Mouse (Mus musculus) G1E (cell line): ENCODE results near the gene Fndc3b.

Experiments used
- CTCF ChIP-seq: IDR thresholded peaks from 2 replicates; pipeline ENCODE4 v1.5.1; 2012; ENCODE audit warnings: low read depth, low read length, inconsistent platforms, mixed read lengths
- GATA1 ChIP-seq: IDR thresholded peaks from 2 replicates; pipeline ENCODE4 v1.6.1; 2012; ENCODE audit warnings: borderline replicate concordance, low read length, inconsistent platforms, mixed read lengths
- GATA2 ChIP-seq: IDR thresholded peaks from 2 replicates; pipeline ENCODE4 v1.6.1; 2012; ENCODE audit warnings: low read depth, low read length, inconsistent platforms, borderline replicate concordance
- POLR2AphosphoS5 ChIP-seq: IDR thresholded peaks from 2 replicates; pipeline ENCODE4 v1.6.1; 2012; ENCODE audit warnings: low read depth, low read length, inconsistent platforms; ENCODE audit not compliant: insufficient replicate concordance
- TAL1 ChIP-seq: conservative IDR thresholded peaks from 2 replicates; pipeline ENCODE4 v1.6.1; 2012; ENCODE audit warnings: low read depth, low read length, inconsistent platforms, mixed read lengths

DNA sequence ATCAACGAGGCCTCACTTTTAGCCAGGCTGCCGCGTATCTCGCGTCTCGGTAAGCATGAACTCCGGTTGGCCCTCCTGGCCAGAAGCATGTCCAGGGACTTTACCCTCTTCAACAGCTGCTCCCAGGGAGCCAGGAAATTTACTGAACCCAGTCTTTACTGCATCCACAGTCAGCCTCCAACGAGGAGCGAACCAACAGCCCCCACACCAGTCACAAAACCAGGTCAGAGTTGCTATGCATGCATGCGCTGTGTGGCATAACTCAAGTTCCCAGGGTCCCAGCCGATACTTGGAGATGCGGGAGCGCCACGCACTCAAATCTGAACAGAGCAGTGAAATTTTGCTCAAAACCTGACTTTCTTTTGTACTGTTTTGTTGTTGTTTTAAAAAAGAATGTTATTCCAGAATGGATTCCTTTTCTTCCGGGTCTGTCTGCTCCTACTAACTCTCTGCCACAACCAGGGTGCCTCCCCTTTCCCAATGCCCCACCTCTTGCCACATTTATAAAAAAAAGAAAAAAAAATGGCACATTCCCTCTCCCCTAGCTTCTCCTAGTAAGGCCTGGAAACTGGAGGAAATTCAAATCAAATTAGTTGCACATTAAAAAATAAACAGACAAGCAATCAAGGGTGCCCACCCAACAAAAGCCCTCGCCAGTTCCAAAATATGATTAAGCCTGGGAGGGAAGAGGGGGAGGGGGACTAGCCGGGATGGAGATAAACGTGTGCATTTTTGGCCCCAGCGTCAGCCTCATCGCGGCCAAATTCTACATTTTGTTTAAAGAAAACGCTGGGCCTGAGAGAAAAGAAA is 1.8 kb downstream of the Fndc3b start:
- TF ChIP-seq TAL1 (no peak), POLR2AphosphoS5 (no peak), CTCF (no peak), GATA1 (no peak), GATA2 (no peak)
